Mouse (Mus musculus) olfactory bulb, adult 2 months (tissue): ENCODE data around the gene Cables2.

Experiments used
- CTCF ChIP-seq: fragments of 200-500 bp; IDR thresholded peaks from 2 replicates; pipeline ENCODE4 v1.5.1; 2012; ENCODE audit warnings: low read depth, mild to moderate bottlenecking, low read length, moderate library complexity; ENCODE audit not compliant: insufficient read depth
- POLR2A ChIP-seq: fragments of 200-500 bp; IDR thresholded peaks from 2 replicates; pipeline ENCODE4 v1.6.1; 2012; ENCODE audit warnings: mild to moderate bottlenecking, low read depth, low read length, moderate library complexity; ENCODE audit not compliant: insufficient read depth

GRCm38 (mm10) chr2:180275836-180276235 is 2.5 kb upstream of the Cables2 start:
- no peak for TF ChIP-seq POLR2A
- TF ChIP-seq CTCF: peak; percentile 89
